Mouse (Mus musculus) limb, embryonic 13.5 days (tissue): ENCODE data around the gene 1700034J05Rik. TPM values are rescaled to one million over a fixed set of nuclear protein-coding genes. Genes with fewer than 3 reads are reported as not detected.

Experiments
- polyA plus RNA-seq: library from polyadenylated mRNA; unstranded; fragments of >200 nt; fragmentation: Nextera tagmentation; extraction: Ambion mirVana; gene quantifications from 2 replicates; pipeline ENCODE4 v1.2.1, GENCODE M21; 2015

1700034J05Rik gene
- polyA plus RNA-seq, 1 experiment from 2014 or later: 0.18 TPM

Other genes starting within 250 kb of the 1700034J05Rik start
- 23.0 TPM in 2 replicates for gene Stk38l, start 229.4 kb downstream of the 1700034J05Rik start, polyA plus RNA-seq
- 7.3 and 10.2 TPM in 2 replicates for gene Arntl2, start 158.4 kb downstream of the 1700034J05Rik start, polyA plus RNA-seq
- not detected in 2 replicates for gene Smco2, start 104.3 kb downstream of the 1700034J05Rik start, polyA plus RNA-seq
- gene Ppfibp1, start 65.9 kb downstream of the 1700034J05Rik start, polyA plus RNA-seq: 61.1 and 68.5 TPM in 2 replicates
- gene Rep15, start 78.2 kb upstream of the 1700034J05Rik start, polyA plus RNA-seq: 1.3 and 1.6 TPM in 2 replicates
- gene Mrps35, start 88.3 kb upstream of the 1700034J05Rik start, polyA plus RNA-seq: 98.6 and 99.6 TPM in 2 replicates
- 1.8 and 2.1 TPM in 2 replicates for gene Mansc4, start 132.6 kb upstream of the 1700034J05Rik start, polyA plus RNA-seq
- gene Klhl42, start 137.0 kb upstream of the 1700034J05Rik start, polyA plus RNA-seq: 7.4 and 8.8 TPM in 2 replicates